Mouse (Mus musculus) limb, embryonic 13.5 days (tissue): Measurements from ENCODE around the gene Smc4. TPM values are rescaled to one million over a fixed set of nuclear protein-coding genes. Genes with fewer than 3 reads are reported as not detected.
A peak's percentile ranks its signal among the peaks of the same experiment; 100 is the strongest.

Experiments used
- ATAC-seq: fragments of 200-750 bp; cut with Nextera tagmentation; 2 replicates; pipeline ENCODE4 v1.8.0; 2017; ENCODE audit warnings: low read depth, moderate number of reproducible peaks, moderate TSS enrichment; ENCODE audit not compliant: low FRiP score
- H3K27ac ChIP-seq: fragments of 300-500 bp; sonication (generic); 2 replicates; pipeline ENCODE4 v1.5.1; 2015; ENCODE audit warnings: inconsistent platforms, mild to moderate bottlenecking, moderate library complexity
- H3K27me3 ChIP-seq: fragments of 300-500 bp; sonication (generic); 2 replicates; pipeline ENCODE4 v1.6.1; 2015; ENCODE audit warnings: mild to moderate bottlenecking, inconsistent platforms
- H3K36me3 ChIP-seq: fragments of 300-500 bp; sonication (generic); 2 replicates; pipeline ENCODE4 v1.6.1; 2015; ENCODE audit warnings: inconsistent platforms, mild to moderate bottlenecking, moderate library complexity
- H3K4me1 ChIP-seq: fragments of 300-500 bp; sonication (generic); 2 replicates; pipeline ENCODE4 v1.6.1; 2015; ENCODE audit warnings: inconsistent platforms
- H3K4me2 ChIP-seq: fragments of 300-500 bp; sonication (generic); replicated peaks from 2 replicates; pipeline ENCODE4 v1.6.1; 2015; ENCODE audit warnings: inconsistent platforms, mild to moderate bottlenecking, moderate library complexity
- H3K4me3 ChIP-seq: fragments of 300-500 bp; sonication (generic); 2 replicates; pipeline ENCODE4 v1.5.1; 2015; ENCODE audit warnings: moderate library complexity, mild to moderate bottlenecking, inconsistent platforms
- H3K9ac ChIP-seq: fragments of 300-500 bp; sonication (generic); 2 replicates; pipeline ENCODE4 v1.6.1; 2015; ENCODE audit warnings: mild to moderate bottlenecking, inconsistent platforms
- H3K9me3 ChIP-seq: fragments of 300-500 bp; sonication (generic); 2 replicates; pipeline ENCODE4 v1.6.1; 2016; ENCODE audit warnings: inconsistent platforms
- WGBS: fragments of 180-500 bp; shearing (Covaris S2); methylation state at CpG from one replicate; pipeline ENCODE4 v1.1.7; 2015; 5-methylcytosine and 5-hydroxymethylcytosine counted together
- polyA plus RNA-seq: library from polyadenylated mRNA; unstranded; fragments of >200 nt; fragmentation: Nextera tagmentation; extraction: Ambion mirVana; gene quantifications from 2 replicates; pipeline ENCODE4 v1.2.1, GENCODE M21; 2015

The Smc4 gene
- polyA plus RNA-seq, 1 experiment from 2014 or later: 173 TPM

DNA sequence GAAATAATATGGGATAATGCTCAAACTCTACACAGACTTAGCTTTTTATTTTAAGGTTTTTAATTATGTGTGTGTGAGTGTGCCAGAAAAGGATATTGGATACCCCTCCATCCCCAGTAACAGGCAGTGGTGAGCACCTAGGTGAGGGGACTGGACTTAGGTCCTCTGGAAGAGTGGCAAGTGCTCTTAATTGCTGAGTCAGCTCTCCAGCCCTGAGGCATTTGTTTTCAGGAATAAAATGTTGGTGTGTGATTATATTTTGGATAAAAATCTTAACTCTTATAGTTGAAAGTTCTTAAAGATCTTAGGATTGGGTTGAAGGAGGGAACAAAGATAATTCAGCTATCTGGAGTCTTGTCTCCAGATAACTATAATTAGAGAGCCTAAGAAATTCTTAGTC is 16.2 kb downstream of the Smc4 start:
- Histone ChIP-seq H3K4me3 (no peak overlapping the region), H3K27ac (no peak overlapping the region), H3K27me3 (no peaks in the 10 kb centered on the region), H3K4me2 (no peak overlapping the region), H3K9me3 (no peaks in the 10 kb centered on the region), H3K4me1 (no peaks in the 10 kb centered on the region), H3K9ac (no peak overlapping the region), H3K36me3 (peaks cover 63% of the 10 kb centered on the region)
- no peak for ATAC-seq

DNA sequence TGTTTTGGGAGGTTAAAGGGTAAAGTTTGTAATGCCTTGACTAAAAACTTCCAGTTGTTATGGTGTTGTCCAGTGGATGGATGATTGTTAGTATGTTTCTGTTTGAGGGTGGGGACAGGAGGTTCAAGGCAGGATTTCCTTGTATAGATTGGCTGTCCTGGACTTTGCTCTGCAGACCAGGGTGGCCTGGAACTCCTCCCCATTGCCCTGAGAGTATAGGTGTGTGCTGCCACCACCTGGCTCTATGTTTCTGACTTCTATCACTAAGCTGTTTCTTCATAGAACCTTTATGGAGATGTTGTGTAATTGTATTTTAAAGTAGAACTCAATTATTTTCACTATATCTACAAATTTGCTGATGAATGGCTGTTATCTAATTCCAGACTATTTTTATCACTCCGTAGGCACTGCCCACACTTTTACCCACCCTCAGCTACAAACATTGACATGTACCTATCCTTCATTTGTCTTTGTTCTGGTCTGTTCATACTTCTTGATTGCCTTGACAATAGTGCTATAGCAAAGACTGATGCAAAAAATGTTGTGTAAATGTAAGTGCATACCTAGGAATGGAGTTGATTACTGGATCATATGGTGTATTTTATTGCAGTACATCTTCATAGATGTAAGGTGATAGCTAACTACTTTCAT is 21.7 kb downstream of the Smc4 start:
- Histone ChIP-seq H3K27me3 (no peaks in the 10 kb centered on the region), H3K9ac (no peak overlapping the region), H3K4me3 (no peak overlapping the region), H3K4me2 (no peak overlapping the region), H3K9me3 (no peaks in the 10 kb centered on the region), H3K4me1 (no peaks in the 10 kb centered on the region), H3K27ac (no peak overlapping the region), H3K36me3 (peaks cover 76% of the 10 kb centered on the region)
- WGBS: 95% methylated on average over 1 of the region's 1 CpGs
- ATAC-seq: no peak

DNA sequence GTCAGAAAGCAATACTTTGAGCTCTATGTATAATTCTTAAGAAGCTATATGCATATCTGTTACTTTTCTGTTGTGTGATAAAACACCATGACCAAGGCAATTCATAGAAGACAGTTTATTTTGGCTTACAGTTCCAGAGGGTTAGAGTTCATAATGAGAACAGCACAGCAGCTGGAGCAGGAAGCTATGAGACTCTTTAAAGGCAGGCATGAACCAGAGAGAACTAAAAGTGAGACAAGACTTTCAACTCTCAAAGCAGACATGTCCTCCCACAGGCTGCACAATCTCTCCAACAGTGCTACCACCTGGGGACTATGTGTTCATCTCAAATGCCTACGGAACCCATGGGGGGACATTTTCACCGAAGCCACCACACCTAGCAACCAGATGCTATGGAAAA is 35.6 kb downstream of the Smc4 start:
- H3K27me3 ChIP-seq: no peaks in the 10 kb centered on the region
- no peak overlapping the region for H3K9ac ChIP-seq
- ATAC-seq: no peak
- WGBS: 85% methylated on average over 2 of the region's 2 CpGs
- H3K9me3 ChIP-seq: no peaks in the 10 kb centered on the region
- H3K36me3 ChIP-seq: peaks cover 28% of the 10 kb centered on the region
- peak overlapping the region; percentile 31; the same call in 1 of the 2 replicates for H3K4me2 ChIP-seq
- peaks cover 21% of the 10 kb centered on the region for H3K4me1 ChIP-seq
- H3K4me3 ChIP-seq: no peak overlapping the region
- no peak overlapping the region for H3K27ac ChIP-seq

GRCm38 (mm10) chr3:69041298-69041697 is 36.8 kb downstream of the Smc4 start:
- H3K4me3 ChIP-seq: peak overlapping the region; percentile 19
- WGBS: 74% methylated on average over 5 of the region's 5 CpGs
- no peak overlapping the region for H3K9ac ChIP-seq

GRCm38 (mm10) chr3:69044167-69044591 is 39.6 kb downstream of the Smc4 start:
- Histone ChIP-seq H3K4me2 (peak overlapping the region; percentile 83), H3K36me3 (peaks cover 10% of the 10 kb centered on the region), H3K9me3 (no peaks in the 10 kb centered on the region), H3K9ac (peak overlapping the region; percentile 94), H3K4me1 (peaks cover 27% of the 10 kb centered on the region), H3K4me3 (peak overlapping the region; percentile 86), H3K27me3 (no peaks in the 10 kb centered on the region), H3K27ac (peak overlapping the region; percentile 90)
- WGBS: under 1% methylated on average over 30 of the region's 42 CpGs
- ATAC-seq: peak; percentile 69

More at GRCm38 (mm10) chr3:69041298-69041697, 36.8 kb downstream of the Smc4 start:
- no peak for ATAC-seq
- Histone ChIP-seq H3K27ac (no peak overlapping the region), H3K4me1 (peaks cover 28% of the 10 kb centered on the region), H3K4me2 (peak overlapping the region; percentile 47), H3K27me3 (no peaks in the 10 kb centered on the region), H3K9me3 (no peaks in the 10 kb centered on the region), H3K36me3 (peaks cover 20% of the 10 kb centered on the region)

DNA sequence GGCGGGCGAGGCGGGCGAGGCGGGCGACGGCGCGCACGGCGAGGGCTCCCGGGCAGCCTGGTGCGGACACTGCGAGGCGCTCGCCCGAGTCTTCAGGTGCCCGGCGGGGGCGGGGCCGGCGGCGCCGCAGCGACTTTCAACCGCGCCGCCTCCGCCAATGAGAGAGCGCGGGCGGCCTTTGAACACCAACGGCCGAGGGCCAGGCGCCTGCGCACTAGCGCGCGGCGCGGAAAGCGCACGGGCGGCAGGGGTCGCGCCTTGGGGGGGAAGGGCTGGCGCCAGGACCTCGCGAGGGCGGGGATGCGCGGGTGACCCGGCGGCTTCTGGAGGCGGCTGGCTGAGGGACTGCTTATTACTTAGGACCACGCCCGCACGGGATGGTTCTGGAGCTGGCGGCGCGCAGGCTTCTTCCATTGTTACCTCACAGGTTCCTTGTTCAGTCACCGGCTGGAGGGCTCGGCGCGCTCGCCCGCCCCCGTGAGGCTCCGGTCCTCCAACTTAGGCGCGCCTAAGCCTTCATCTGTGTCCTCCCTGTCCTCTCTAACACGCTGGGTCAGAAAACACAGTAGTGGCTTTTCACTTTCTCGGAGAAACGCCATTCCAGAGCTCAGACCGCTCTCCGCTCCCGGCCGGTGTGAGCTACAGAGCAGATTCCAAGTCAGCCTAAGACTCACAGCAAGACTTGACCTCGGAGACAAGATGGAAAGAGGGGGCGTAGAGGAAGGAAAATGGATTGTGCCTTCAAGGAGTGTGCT is 40.3 kb downstream of the Smc4 start, which contains the start of gene Trim59:
TSS of gene Trim59 (minus strand) at position 111 of the 755 bp plus-strand sequence.
- H3K9me3 ChIP-seq: no peaks in the 10 kb centered on the region
- peak; percentile 93 for ATAC-seq

GRCm38 (mm10) chr3:69045400-69045703 is 40.8 kb downstream of the Smc4 start:
- H3K27ac ChIP-seq: peak overlapping the region; percentile 90
- ATAC-seq: no peak; the same call in 1 of the 2 replicates
- H3K4me1 ChIP-seq: peaks cover 23% of the 10 kb centered on the region
- H3K27me3 ChIP-seq: no peaks in the 10 kb centered on the region
- peaks cover 5% of the 10 kb centered on the region for H3K36me3 ChIP-seq
- H3K9me3 ChIP-seq: no peaks in the 10 kb centered on the region
- H3K4me3 ChIP-seq: peak overlapping the region; percentile 86
- H3K9ac ChIP-seq: peak overlapping the region; percentile 94
- WGBS: 2% methylated on average over 9 of the region's 9 CpGs
- peak overlapping the region; percentile 83 for H3K4me2 ChIP-seq

More for the DNA sequence above, 40.3 kb downstream of the Smc4 start, which contains the start of gene Trim59:
- peak within 1 kb of the TSS; percentile 90 for H3K27ac ChIP-seq
- peak within 1 kb of the TSS; percentile 86 for H3K4me3 ChIP-seq
- H3K4me2 ChIP-seq: peak within 1 kb of the TSS; percentile 83
- H3K36me3 ChIP-seq: peaks cover 10% of the 10 kb centered on the region
- H3K9ac ChIP-seq: peak within 1 kb of the TSS; percentile 94
- no peaks in the 10 kb centered on the region for H3K27me3 ChIP-seq
- WGBS: under 1% methylated on average over 57 of the region's 80 CpGs
- H3K4me1 ChIP-seq: peaks cover 23% of the 10 kb centered on the region

- peak overlapping the region; percentile 94 for H3K9ac ChIP-seq
- no peaks in the 10 kb centered on the region for H3K9me3 ChIP-seq
- peaks cover 23% of the 10 kb centered on the region for H3K4me1 ChIP-seq
- no peaks in the 10 kb centered on the region for H3K27me3 ChIP-seq
- no peak overlapping the region for H3K27ac ChIP-seq
- H3K36me3 ChIP-seq: peaks cover 2% of the 10 kb centered on the region; the same call in 1 of the 2 replicates
- ATAC-seq: no peak
- H3K4me3 ChIP-seq: peak overlapping the region; percentile 86
- peak overlapping the region; percentile 83 for H3K4me2 ChIP-seq
- 24% methylated on average over 13 of the region's 13 CpGs for WGBS
These were observed 41.2 kb downstream of the Smc4 start for GRCm38 (mm10) chr3:69045750-69046149.

DNA sequence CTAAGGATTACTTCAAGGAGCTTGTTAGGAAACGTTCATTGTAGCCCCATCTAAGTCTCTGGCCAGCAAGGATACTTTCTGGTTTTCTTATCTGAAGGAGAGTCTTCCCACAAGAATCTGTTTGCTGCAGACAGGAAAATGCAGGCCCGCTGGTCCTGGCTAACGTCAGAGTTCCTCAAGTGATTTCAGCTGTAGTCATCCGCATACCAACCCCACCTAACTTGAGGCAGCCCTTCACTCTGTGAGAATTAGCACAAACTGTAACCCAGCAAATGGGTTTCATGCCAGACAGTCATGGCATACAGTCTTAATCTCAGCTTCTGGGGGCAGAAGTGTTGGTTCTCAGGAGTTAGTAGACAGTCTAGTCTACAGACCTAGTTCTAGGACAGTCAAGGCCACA is 42.0 kb downstream of the Smc4 start:
- H3K36me3 ChIP-seq: no peaks in the 10 kb centered on the region

DNA sequence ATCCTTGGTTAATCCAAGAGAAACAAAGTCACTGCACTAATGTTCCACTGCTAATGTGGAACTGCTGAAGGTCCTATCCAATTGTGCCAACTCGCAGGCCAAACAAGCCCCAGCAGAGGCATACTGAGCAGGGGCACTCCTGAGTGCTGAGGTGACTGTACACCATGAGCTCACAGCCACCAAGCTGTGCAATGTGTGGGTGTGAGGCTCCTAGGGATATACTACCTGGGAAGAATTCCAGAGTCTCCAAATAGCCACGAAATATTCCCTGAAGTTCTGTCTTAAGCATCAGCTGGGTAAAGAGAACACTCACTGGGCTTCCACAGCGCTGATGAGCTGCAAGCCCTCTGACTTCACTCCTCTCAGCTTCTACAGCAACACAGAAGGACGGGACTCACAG is 43.1 kb downstream of the Smc4 start:
- no peaks in the 10 kb centered on the region for H3K27me3 ChIP-seq
- no peak overlapping the region for H3K9ac ChIP-seq
- WGBS: 87% methylated on average over 4 of the region's 4 CpGs
- no peaks in the 10 kb centered on the region for H3K9me3 ChIP-seq
- H3K4me3 ChIP-seq: no peak overlapping the region
- H3K4me1 ChIP-seq: peaks cover 14% of the 10 kb centered on the region
- ATAC-seq: no peak
- no peak overlapping the region for H3K27ac ChIP-seq
- H3K36me3 ChIP-seq: no peaks in the 10 kb centered on the region
- no peak overlapping the region for H3K4me2 ChIP-seq

More for the DNA sequence above, 42.0 kb downstream of the Smc4 start:
- H3K27me3 ChIP-seq: no peaks in the 10 kb centered on the region
- peaks cover 19% of the 10 kb centered on the region for H3K4me1 ChIP-seq
- no peak overlapping the region for H3K9ac ChIP-seq
- WGBS: 53% methylated on average over 4 of the region's 4 CpGs
- H3K4me2 ChIP-seq: no peak overlapping the region
- H3K27ac ChIP-seq: no peak overlapping the region
- ATAC-seq: no peak
- no peaks in the 10 kb centered on the region for H3K9me3 ChIP-seq
- no peak overlapping the region for H3K4me3 ChIP-seq

DNA sequence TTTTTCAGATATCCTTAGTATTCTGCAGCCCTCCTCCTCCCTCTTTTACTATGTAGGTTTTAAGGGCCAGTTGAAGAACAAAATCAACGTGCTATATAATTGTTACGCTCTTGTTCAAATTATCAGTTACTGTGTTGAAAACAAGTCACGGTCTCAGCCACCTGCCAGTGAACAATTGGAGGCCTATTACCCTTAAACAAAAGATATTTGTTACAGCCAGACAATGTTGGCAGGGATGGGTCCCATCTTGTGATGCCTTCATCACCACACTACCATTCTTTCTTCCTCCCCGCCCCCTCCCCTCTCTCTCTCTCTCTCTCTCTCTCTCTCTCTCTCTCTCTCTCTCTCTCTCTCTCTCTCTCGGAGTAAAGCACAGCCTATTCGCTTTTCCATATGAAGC is 44.5 kb downstream of the Smc4 start:
- Histone ChIP-seq H3K4me1 (peaks cover 7% of the 10 kb centered on the region), H3K9me3 (no peaks in the 10 kb centered on the region), H3K36me3 (no peaks in the 10 kb centered on the region), H3K27me3 (no peaks in the 10 kb centered on the region), H3K9ac (no peak overlapping the region), H3K4me2 (no peak overlapping the region), H3K4me3 (no peak overlapping the region), H3K27ac (no peak overlapping the region)
- ATAC-seq: no peak
- WGBS: 81% methylated on average over 6 of the region's 6 CpGs

- ATAC-seq: no peak
- no peak overlapping the region for H3K9ac ChIP-seq
- H3K4me1 ChIP-seq: no peaks in the 10 kb centered on the region
- no peaks in the 10 kb centered on the region for H3K36me3 ChIP-seq
- no peaks in the 10 kb centered on the region for H3K9me3 ChIP-seq
- H3K27me3 ChIP-seq: no peaks in the 10 kb centered on the region
- H3K27ac ChIP-seq: no peak overlapping the region
- H3K4me3 ChIP-seq: no peak overlapping the region
- 81% methylated on average over 11 of the region's 11 CpGs for WGBS
- no peak overlapping the region for H3K4me2 ChIP-seq
These were observed 47.4 kb downstream of the Smc4 start for GRCm38 (mm10) chr3:69051894-69052293.
